Mouse (Mus musculus) lung, postnatal 0 days (tissue): ENCODE data around the gene Immp2l.

ENCODE experiments used
- CTCF ChIP-seq: IDR thresholded peaks from 2 replicates; pipeline ENCODE4 v1.5.1; 2016; ENCODE audit warnings: antibody characterized with exemption, mild to moderate bottlenecking
- EP300 ChIP-seq: IDR thresholded peaks from 2 replicates; pipeline ENCODE4 v1.6.1; 2016; ENCODE audit warnings: antibody characterized with exemption, mild to moderate bottlenecking, control low read depth

DNA sequence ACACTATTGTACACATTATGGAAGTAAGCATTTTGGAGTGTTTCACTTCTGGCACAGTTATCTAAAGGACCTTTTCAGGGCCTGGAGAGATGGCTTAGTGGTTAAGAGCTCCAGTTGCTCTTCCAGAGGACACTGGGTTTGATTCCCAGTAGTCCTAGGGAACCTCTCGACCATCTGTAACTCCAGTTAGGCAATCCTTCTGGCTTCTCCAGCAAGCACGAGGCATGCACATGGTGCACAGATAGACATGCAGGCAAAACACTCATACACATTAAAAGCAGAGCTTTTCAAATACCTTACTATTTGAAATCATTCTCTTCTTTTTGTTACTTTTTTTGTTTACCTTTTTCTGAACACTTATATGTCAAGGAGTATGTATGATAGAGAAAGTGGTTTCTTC is 66.9 kb downstream of the Immp2l start:
- TF ChIP-seq CTCF (no peak), EP300 (no peak)
